Mouse (Mus musculus): ENCODE results near the gene Dock1. TPM values are rescaled to one million over a fixed set of nuclear protein-coding genes. Genes with fewer than 3 reads are reported as not detected.

Dock1 gene
- polyA plus RNA-seq, 1 experiment: 59.7 TPM

DNA sequence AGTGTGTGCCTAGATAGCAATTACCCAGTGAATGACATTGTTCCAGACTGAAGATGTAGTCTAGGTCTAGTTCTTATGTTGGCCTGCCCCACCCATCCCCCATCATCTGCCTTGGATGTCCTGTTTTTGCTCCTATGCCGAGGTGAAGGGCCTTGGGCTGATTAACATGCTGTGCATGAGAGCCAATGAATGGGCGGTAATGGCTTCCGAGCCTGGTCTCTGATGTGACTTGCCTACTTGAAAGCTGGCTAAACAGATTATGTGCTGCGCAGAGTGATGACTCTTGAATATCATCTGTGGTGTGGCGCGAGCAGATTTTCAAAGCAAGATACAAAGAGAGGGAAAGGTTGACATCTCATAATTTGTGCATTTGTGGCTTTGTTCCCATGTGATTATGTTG, 191.5 kb downstream of the Dock1 start:
- no peak for TF ChIP-seq POLR2A (IDR thresholded peaks at IDR 0.05; ENCODE audit: low read depth, low read length)
- no peak for TF ChIP-seq CTCF (IDR thresholded peaks at IDR 0.05; ENCODE audit: borderline replicate concordance, insufficient read depth, low read length)
- H3K4me3 ChIP-seq (ENCODE audit: insufficient read depth, low read length): no peak overlapping the region
- H3K27ac ChIP-seq (ENCODE audit: insufficient read depth, low read length): no peak overlapping the region
- no peaks in the 10 kb centered on the region for H3K4me1 ChIP-seq (ENCODE audit: control insufficient read depth, insufficient read depth, low read length)

DNA sequence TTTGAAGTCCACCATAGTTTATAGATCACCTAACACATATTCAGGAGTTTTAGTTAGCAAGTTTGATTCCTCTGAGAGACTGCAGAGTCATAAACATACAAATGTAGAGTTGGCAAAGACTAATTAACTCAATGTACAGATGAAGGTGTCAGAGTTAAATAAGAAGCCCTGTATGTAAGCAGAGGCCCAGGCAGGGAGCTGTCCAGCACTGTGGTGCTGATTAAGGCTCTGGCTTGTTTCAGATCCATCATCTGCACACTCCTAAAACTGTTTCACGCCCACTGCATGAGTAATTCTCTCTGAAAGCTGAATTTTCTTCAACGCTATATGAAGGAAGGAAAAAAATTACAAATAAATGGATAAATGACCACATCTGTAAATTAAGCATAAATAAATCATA, 193.7 kb downstream of the Dock1 start:
- TF ChIP-seq CTCF (IDR thresholded peaks at IDR 0.05; ENCODE audit: borderline replicate concordance, insufficient read depth, low read length): no peak
- TF ChIP-seq POLR2A (IDR thresholded peaks at IDR 0.05; ENCODE audit: low read depth, low read length): no peak
- no peak overlapping the region for H3K27ac ChIP-seq (ENCODE audit: insufficient read depth, low read length)
- no peak overlapping the region for H3K4me3 ChIP-seq (ENCODE audit: insufficient read depth, low read length)
- H3K4me1 ChIP-seq (ENCODE audit: control insufficient read depth, insufficient read depth, low read length): no peaks in the 10 kb centered on the region

DNA sequence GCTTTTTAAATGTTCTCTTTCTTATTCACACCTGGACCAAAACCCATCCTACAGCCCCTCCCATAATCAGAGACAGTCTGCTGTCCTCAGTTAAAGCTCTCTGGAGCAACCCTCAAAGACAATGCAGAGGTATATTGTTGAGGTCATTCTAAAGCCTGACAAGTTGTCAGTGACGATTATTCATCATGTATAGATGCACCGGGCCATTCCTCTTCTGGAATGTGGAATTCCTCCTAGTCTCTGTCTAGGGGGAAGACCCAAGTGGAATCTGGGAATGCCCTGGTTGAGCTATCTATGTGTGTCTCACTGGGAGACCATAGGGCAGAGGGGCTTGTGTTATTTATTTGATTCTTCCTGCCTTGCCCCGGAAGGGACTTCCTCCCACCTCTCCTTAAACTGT, 202.1 kb downstream of the Dock1 start:
- H3K27ac ChIP-seq (ENCODE audit: insufficient read depth, low read length): no peak overlapping the region
- H3K4me3 ChIP-seq (ENCODE audit: insufficient read depth, low read length): no peak overlapping the region
- H3K4me1 ChIP-seq (ENCODE audit: control insufficient read depth, insufficient read depth, low read length): no peaks in the 10 kb centered on the region
- TF ChIP-seq CTCF (IDR thresholded peaks at IDR 0.05; ENCODE audit: borderline replicate concordance, insufficient read depth, low read length): no peak

DNA sequence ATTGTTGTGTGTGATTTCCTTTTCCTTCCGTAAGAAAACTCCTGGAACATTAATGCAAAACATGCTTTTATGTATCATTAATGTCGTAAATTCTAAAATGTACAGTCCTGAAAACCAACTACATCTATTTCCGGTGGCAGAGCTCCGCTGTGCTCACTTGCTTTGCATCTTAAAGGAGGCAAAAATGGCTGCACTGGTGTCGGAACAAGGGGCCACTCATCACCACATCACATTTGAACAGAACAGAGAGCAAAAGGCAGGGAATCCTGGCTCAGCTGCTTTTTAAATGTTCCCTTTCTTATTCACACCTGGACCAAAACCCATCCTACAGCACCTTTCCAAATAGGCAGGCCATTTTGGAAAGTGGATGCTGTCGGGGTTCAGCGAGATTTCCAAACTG, 202.5 kb downstream of the Dock1 start:
- Histone ChIP-seq H3K27ac (ENCODE audit: insufficient read depth, low read length) (no peak overlapping the region), H3K4me1 (ENCODE audit: control insufficient read depth, insufficient read depth, low read length) (no peaks in the 10 kb centered on the region), H3K4me3 (ENCODE audit: insufficient read depth, low read length) (no peak overlapping the region)
- TF ChIP-seq CTCF (IDR thresholded peaks at IDR 0.05; ENCODE audit: borderline replicate concordance, insufficient read depth, low read length) (no peak), POLR2A (IDR thresholded peaks at IDR 0.05; ENCODE audit: low read depth, low read length) (no peak)

DNA sequence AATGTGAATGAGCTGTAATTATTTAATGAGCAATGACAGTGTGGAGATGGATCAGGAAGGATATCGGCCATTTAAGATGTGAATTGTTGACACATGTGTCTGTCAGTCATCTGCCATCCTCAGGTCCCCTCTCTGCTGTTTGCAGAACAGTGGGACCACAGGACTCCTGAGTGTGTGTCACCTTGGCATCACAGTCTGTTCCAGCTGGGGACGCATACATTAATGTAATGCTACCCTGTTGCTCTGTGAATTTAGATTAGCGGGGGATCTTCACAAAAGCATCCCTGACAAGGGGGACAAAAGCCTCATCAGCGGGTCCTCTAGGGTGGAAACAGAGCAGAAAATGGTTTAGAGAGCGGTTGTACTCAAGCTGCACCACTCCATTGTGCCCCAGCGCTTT, 208.5 kb downstream of the Dock1 start:
- TF ChIP-seq CTCF (IDR thresholded peaks at IDR 0.05; ENCODE audit: borderline replicate concordance, insufficient read depth, low read length): no peak
- no peak for TF ChIP-seq POLR2A (IDR thresholded peaks at IDR 0.05; ENCODE audit: low read depth, low read length)
- Histone ChIP-seq H3K27ac (ENCODE audit: insufficient read depth, low read length) (no peak overlapping the region), H3K4me3 (ENCODE audit: insufficient read depth, low read length) (no peak overlapping the region), H3K4me1 (ENCODE audit: control insufficient read depth, insufficient read depth, low read length) (no peaks in the 10 kb centered on the region)

DNA sequence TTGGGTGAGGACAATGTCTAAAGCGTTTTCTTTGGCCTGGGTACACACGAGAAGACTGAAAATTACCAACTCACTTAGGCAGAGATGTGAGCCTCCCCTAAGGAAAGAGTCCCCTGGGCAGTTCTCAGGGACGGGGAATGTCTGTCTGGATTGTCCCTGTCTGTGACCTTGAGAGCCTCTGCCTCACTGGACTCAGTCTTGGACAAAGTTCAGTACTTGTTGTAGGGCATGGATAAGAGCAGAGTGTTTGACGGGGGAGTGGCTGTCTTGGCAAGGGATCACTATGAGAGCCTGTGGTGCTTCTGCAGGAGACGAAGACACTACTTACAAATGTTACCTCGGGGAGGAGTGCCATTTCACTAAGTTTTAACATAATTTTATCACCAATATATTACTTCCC, 210.0 kb downstream of the Dock1 start:
- TF ChIP-seq CTCF (IDR thresholded peaks at IDR 0.05; ENCODE audit: borderline replicate concordance, insufficient read depth, low read length) (no peak), POLR2A (IDR thresholded peaks at IDR 0.05; ENCODE audit: low read depth, low read length) (no peak)
- H3K4me3 ChIP-seq (ENCODE audit: insufficient read depth, low read length): no peak overlapping the region
- H3K4me1 ChIP-seq (ENCODE audit: control insufficient read depth, insufficient read depth, low read length): no peaks in the 10 kb centered on the region
- H3K27ac ChIP-seq (ENCODE audit: insufficient read depth, low read length): no peak overlapping the region

DNA sequence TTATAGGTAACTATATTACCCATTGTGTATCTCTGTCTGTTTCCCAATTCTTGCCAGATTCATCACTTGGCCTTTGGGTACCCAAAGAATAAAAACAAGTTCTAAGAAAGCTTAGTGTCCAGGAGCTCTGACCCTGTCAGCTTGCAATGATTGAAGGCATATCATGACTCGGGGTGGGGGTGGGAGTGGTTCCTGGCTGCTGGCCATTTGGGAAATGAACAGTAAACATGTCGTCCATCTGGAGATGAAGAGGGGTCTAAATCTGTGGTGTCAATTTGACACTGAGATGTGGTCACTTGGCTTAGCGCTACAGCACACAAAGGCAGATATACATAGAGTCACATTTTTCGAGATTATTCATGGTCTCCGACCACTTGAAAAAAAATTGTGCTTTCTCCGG, 213.1 kb downstream of the Dock1 start:
- no peaks in the 10 kb centered on the region for H3K4me1 ChIP-seq (ENCODE audit: control insufficient read depth, insufficient read depth, low read length)
- H3K27ac ChIP-seq (ENCODE audit: insufficient read depth, low read length): no peak overlapping the region
- TF ChIP-seq POLR2A (IDR thresholded peaks at IDR 0.05; ENCODE audit: low read depth, low read length) (no peak), CTCF (IDR thresholded peaks at IDR 0.05; ENCODE audit: borderline replicate concordance, insufficient read depth, low read length) (no peak)
- H3K4me3 ChIP-seq (ENCODE audit: insufficient read depth, low read length): no peak overlapping the region

DNA sequence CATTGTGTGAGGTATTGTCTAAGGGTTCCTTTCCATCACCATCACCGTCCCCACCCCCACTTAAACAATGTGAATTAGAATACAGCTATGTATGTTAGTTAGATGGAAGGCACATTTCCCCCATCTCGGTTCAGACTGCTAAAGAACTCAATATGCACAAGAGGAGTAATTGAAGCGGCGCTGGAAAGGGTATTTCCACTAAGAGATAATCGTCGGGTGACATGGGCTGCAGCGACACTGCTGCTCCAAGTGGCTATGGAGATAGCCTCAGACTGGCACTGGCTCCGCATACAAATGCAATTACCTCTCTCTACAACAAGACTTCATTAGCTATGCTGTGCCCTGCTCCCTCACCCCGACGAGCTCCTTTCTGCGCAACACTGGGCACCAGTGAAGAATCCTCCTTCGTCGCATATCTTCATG, 222.0 kb downstream of the Dock1 start:
- Histone ChIP-seq H3K4me3 (ENCODE audit: insufficient read depth, low read length) (no peak overlapping the region), H3K27ac (ENCODE audit: insufficient read depth, low read length) (no peak overlapping the region), H3K4me1 (ENCODE audit: control insufficient read depth, insufficient read depth, low read length) (no peaks in the 10 kb centered on the region)
- TF ChIP-seq CTCF (IDR thresholded peaks at IDR 0.05; ENCODE audit: borderline replicate concordance, insufficient read depth, low read length) (no peak), POLR2A (IDR thresholded peaks at IDR 0.05; ENCODE audit: low read depth, low read length) (no peak)

DNA sequence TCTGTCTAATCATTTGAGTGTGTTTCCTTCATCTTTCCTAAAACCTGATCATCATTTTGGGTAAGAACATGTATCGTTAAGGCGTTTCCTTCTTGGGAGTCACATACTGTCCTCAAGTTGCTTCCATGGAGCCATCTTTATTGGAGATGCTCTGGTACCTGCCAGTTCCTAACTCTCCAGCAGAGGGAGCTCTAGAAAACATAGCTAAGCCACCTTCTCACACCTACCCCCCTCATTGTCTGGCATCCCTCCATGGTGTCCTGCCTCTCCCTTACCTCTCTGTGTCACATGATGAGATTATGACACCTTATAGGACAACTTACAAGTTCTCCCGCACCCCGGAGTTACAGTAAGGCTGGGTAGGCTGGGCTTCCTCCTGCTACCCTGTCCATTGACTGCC, 222.5 kb downstream of the Dock1 start:
- H3K4me3 ChIP-seq (ENCODE audit: insufficient read depth, low read length): no peak overlapping the region
- H3K4me1 ChIP-seq (ENCODE audit: control insufficient read depth, insufficient read depth, low read length): no peaks in the 10 kb centered on the region
- TF ChIP-seq POLR2A (IDR thresholded peaks at IDR 0.05; ENCODE audit: low read depth, low read length) (no peak), CTCF (IDR thresholded peaks at IDR 0.05; ENCODE audit: borderline replicate concordance, insufficient read depth, low read length) (0 out of 2 replicates have a peak, but pooled peaks have one; percentile 3)
- H3K27ac ChIP-seq (ENCODE audit: insufficient read depth, low read length): no peak overlapping the region

DNA sequence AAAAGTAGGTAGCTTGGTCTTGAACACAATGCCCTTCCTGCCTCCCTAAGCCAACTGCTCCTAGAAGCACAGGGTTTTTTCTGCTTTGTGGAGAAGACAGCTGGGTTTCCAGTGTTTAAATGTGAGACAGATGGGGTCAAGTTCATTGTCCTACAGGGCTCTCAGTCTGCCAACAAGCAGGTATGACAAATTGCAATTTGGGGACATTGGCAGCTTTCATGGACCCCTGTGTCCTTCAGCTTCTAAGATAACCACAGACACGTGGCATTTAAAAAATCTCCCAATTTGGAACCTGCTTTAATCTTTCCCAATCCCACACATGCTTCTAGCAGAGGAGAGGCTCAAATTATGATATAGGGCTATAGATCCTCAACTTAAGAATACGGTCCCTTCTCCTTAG, 224.2 kb downstream of the Dock1 start:
- H3K4me1 ChIP-seq (ENCODE audit: control insufficient read depth, insufficient read depth, low read length): no peaks in the 10 kb centered on the region
- H3K27ac ChIP-seq (ENCODE audit: insufficient read depth, low read length): no peak overlapping the region
- no peak for TF ChIP-seq CTCF (IDR thresholded peaks at IDR 0.05; ENCODE audit: borderline replicate concordance, insufficient read depth, low read length)
- no peak for TF ChIP-seq POLR2A (IDR thresholded peaks at IDR 0.05; ENCODE audit: low read depth, low read length)
- no peak overlapping the region for H3K4me3 ChIP-seq (ENCODE audit: insufficient read depth, low read length)

DNA sequence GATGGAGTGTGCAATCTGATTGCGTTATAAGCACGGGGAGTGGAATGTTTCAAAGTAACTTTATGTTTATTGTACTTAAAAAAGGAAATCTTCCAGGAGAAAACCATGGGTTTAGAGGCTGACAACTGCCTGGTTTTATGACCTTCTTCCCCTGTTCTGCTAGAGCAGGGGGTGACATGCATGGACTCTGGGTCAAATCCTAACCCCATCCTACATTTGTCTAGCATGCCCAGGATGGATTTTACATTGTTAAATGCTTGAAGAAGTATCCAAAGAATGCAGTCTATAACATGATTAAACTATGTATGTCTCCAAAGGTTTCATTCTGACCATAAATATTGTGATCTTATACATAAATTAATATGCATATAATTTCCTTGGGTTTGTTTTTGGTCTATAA, 229.0 kb downstream of the Dock1 start:
- H3K27ac ChIP-seq (ENCODE audit: insufficient read depth, low read length): no peak overlapping the region
- no peaks in the 10 kb centered on the region for H3K4me1 ChIP-seq (ENCODE audit: control insufficient read depth, insufficient read depth, low read length)
- H3K4me3 ChIP-seq (ENCODE audit: insufficient read depth, low read length): no peak overlapping the region
- TF ChIP-seq CTCF (IDR thresholded peaks at IDR 0.05; ENCODE audit: borderline replicate concordance, insufficient read depth, low read length) (no peak), POLR2A (IDR thresholded peaks at IDR 0.05; ENCODE audit: low read depth, low read length) (no peak)

Measured in embryonic fibroblast, embryonic 13.5 days (primary cell).